Mouse (Mus musculus) spleen, adult 2 months (tissue): ENCODE results near the gene Nek9. TPM values are rescaled to one million over a fixed set of nuclear protein-coding genes. Genes with fewer than 3 reads are reported as not detected.

Experiments
- DNase-seq, 2 experiments: peaks; one replicate each; pipeline versions ENCODE4 v3.0.0 to v3.0.0-alpha.2; 2012 to 2021; ENCODE audit warnings: low spot score in 2 of 2, low read depth in 1 of 2
- H3K27ac ChIP-seq: fragments of 200-500 bp; 2 replicates; pipeline ENCODE4 v1.5.1; 2012; ENCODE audit warnings: low read length, inconsistent platforms; ENCODE audit not compliant: insufficient read depth
- H3K27me3 ChIP-seq: fragments of 200-500 bp; 2 replicates; pipeline ENCODE4 v1.6.1; 2012; ENCODE audit warnings: mild to moderate bottlenecking, moderate library complexity, low read length, inconsistent platforms; ENCODE audit not compliant: control insufficient read depth, insufficient read depth
- H3K36me3 ChIP-seq: fragments of 200-500 bp; 2 replicates; pipeline ENCODE4 v1.6.1; 2012; ENCODE audit warnings: mild to moderate bottlenecking, low read length, inconsistent platforms; ENCODE audit not compliant: control insufficient read depth, insufficient read depth
- H3K4me1 ChIP-seq: fragments of 200-500 bp; 2 replicates; pipeline ENCODE4 v1.6.1; 2011; ENCODE audit warnings: inconsistent platforms; ENCODE audit not compliant: control insufficient read depth, insufficient read depth, insufficient read length
- H3K4me3 ChIP-seq: fragments of 200-500 bp; 2 replicates; pipeline ENCODE4 v1.5.1; 2011; ENCODE audit warnings: mild to moderate bottlenecking, inconsistent platforms; ENCODE audit not compliant: insufficient read depth, insufficient read length; ENCODE audit errors: extremely low read depth
- CTCF ChIP-seq: fragments of 200-500 bp; IDR thresholded peaks from 2 replicates; pipeline ENCODE4 v1.5.1; 2011; ENCODE audit warnings: mild to moderate bottlenecking, inconsistent platforms; ENCODE audit not compliant: insufficient read depth, insufficient read length, insufficient replicate concordance; ENCODE audit errors: extremely low read depth
- POLR2A ChIP-seq: fragments of 200-500 bp; IDR thresholded peaks from 2 replicates; pipeline ENCODE4 v1.6.1; 2011; ENCODE audit warnings: low read depth, low read length, inconsistent platforms
- WGBS: fragments of 180-500 bp; shearing (Covaris S2); methylation state at CpG from one replicate; pipeline ENCODE4 v1.1.7; 2018; 5-methylcytosine and 5-hydroxymethylcytosine counted together
- polyA plus RNA-seq: library from polyadenylated mRNA; depleted of rRNA; stranded (reverse); fragments of >200 nt; gene quantifications from 2 replicates; pipeline ENCODE4 v1.2.3, GENCODE M21; 2012; rRNA removed

The Nek9 gene
- polyA plus RNA-seq, 1 experiment = 18.7 TPM

- Histone ChIP-seq H3K4me3 (no peak overlapping the region), H3K36me3 (no peaks in the 10 kb centered on the region; the same call in 1 of the 2 replicates), H3K27me3 (no peaks in the 10 kb centered on the region), H3K27ac (no peak overlapping the region), H3K4me1 (peaks cover 9% of the 10 kb centered on the region; the same call in 1 of the 2 replicates)
- TF ChIP-seq CTCF (no peak), POLR2A (no peak)
- WGBS = 93% methylated on average over 3 of the region's 3 CpGs
- DNase-seq = no peak
These were observed 87.1 kb downstream of the Nek9 start for GRCm38 (mm10) chr12:85252083-85252482.

Other genes starting within 250 kb of the Nek9 start
- gene Prox2, start 228.6 kb downstream of the Nek9 start, polyA plus RNA-seq = 1.8 and 2.6 TPM in 2 replicates
- gene Dlst, start 228.5 kb downstream of the Nek9 start, polyA plus RNA-seq = 49.5 and 54.6 TPM in 2 replicates
- gene Rps6kl1, start 188.1 kb downstream of the Nek9 start, polyA plus RNA-seq = 0.53 and 0.63 TPM in 2 replicates
- gene Pgf, start 161.6 kb downstream of the Nek9 start, polyA plus RNA-seq = 0.46 and 0.84 TPM in 2 replicates
- gene Eif2b2, start 119.9 kb downstream of the Nek9 start, polyA plus RNA-seq = 90.6 and 110 TPM in 2 replicates
- gene Mlh3, start 68.8 kb downstream of the Nek9 start, polyA plus RNA-seq = 2.7 and 2.9 TPM in 2 replicates
- 3.4 and 3.9 TPM in 2 replicates for gene Acyp1, start 50.9 kb downstream of the Nek9 start, polyA plus RNA-seq
- 0.28 and 0.33 TPM in 2 replicates for gene Zc2hc1c, start 50.8 kb downstream of the Nek9 start, polyA plus RNA-seq
- 93.3 and 133 TPM in 2 replicates for gene Tmed10, start 35.5 kb upstream of the Nek9 start, polyA plus RNA-seq
- gene Fos, start 134.5 kb upstream of the Nek9 start, polyA plus RNA-seq = 9.4 and 9.7 TPM in 2 replicates